Mouse (Mus musculus): Measurements from ENCODE around the gene Zfp574.
A peak's percentile ranks its signal among the peaks of the same experiment; 100 is the strongest.

- TF ChIP-seq CTCF (IDR thresholded peaks at IDR 0.05; ENCODE audit: borderline replicate concordance, control insufficient read depth, extremely low read depth, insufficient read depth, low read length, poor library complexity): 0 out of 2 replicates have a peak, but pooled peaks have one; percentile 33
- no peak for TF ChIP-seq POLR2A (IDR thresholded peaks at IDR 0.05; ENCODE audit: control insufficient read depth, extremely low read depth, insufficient read depth, low read length, poor library complexity)
These were observed 10.1 kb downstream of the Zfp574 start for GRCm38 (mm10) chr7:25082510-25082909.

Measured in thymus, adult 2 months (tissue).